Mouse (Mus musculus): ENCODE measurements at regions not wholly inside any gene's neighbourhood (a gene's known extent, or its start where the extent isn't known, plus 50 kb on each side); places are given as distances from the start of the nearest gene placed in this dataset.

DNA sequence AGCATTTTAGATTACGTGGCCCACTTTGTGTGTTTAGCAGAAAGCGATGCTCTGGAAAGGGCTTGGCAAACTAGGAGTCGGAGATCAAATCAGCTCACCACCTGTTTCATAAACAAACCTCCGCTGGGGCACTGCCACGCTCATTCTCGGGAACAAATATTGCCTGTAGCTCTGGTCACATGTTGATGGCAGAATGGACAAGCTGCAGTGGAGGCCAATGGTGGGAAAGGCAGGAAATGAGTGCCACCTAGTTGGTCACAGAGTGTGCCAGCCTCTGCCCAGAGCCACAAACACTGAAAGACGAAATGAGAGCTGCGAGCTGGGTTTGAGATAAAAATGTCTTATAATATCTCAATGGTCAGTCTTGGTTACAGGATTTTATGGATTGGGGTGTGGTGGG lies 259.2 kb upstream of the Csf3r start:
- no peak overlapping the region for H3K9ac ChIP-seq (ENCODE audit: low read length)
- H3K27me3 ChIP-seq (ENCODE audit: control insufficient read depth, insufficient read depth, low read length), result no peaks in the 10 kb centered on the region
- H3K4me3 ChIP-seq (replicated peaks; ENCODE audit: low read length), result no peak overlapping the region
- no peaks in the 10 kb centered on the region for H3K9me3 ChIP-seq (replicated peaks; ENCODE audit: control insufficient read depth, low read length)
- H3K27ac ChIP-seq (ENCODE audit: low read length), result no peak overlapping the region
- WGBS, result 65% methylated on average over 8 of the region's 8 CpGs
- no peaks in the 10 kb centered on the region for H3K4me1 ChIP-seq (ENCODE audit: control insufficient read depth, insufficient read depth, low read length)
- no peak for ATAC-seq (ENCODE audit: insufficient read depth, low FRiP score)
- no peak overlapping the region for H3K4me2 ChIP-seq (ENCODE audit: low read depth, low read length)
- no peaks in the 10 kb centered on the region for H3K36me3 ChIP-seq (ENCODE audit: control insufficient read depth, insufficient read depth, low read length)

GRCm38 (mm10) chr4:125777126-125777525 lies 247.2 kb upstream of the Csf3r start:
- H3K9ac ChIP-seq (ENCODE audit: low read length), result no peak overlapping the region
- H3K4me3 ChIP-seq (replicated peaks; ENCODE audit: low read length), result no peak overlapping the region
- no peak overlapping the region for H3K27ac ChIP-seq (ENCODE audit: low read length)
- ATAC-seq (ENCODE audit: insufficient read depth, low FRiP score), result no peak
- H3K27me3 ChIP-seq (ENCODE audit: control insufficient read depth, insufficient read depth, low read length), result no peaks in the 10 kb centered on the region; the same call in 1 of the 2 replicates
- no peaks in the 10 kb centered on the region for H3K9me3 ChIP-seq (replicated peaks; ENCODE audit: control insufficient read depth, low read length)
- no peaks in the 10 kb centered on the region for H3K36me3 ChIP-seq (ENCODE audit: control insufficient read depth, insufficient read depth, low read length)
- H3K4me1 ChIP-seq (ENCODE audit: control insufficient read depth, insufficient read depth, low read length), result no peaks in the 10 kb centered on the region
- H3K4me2 ChIP-seq (ENCODE audit: low read depth, low read length), result no peak overlapping the region
- 80% methylated on average over 4 of the region's 4 CpGs for WGBS

DNA sequence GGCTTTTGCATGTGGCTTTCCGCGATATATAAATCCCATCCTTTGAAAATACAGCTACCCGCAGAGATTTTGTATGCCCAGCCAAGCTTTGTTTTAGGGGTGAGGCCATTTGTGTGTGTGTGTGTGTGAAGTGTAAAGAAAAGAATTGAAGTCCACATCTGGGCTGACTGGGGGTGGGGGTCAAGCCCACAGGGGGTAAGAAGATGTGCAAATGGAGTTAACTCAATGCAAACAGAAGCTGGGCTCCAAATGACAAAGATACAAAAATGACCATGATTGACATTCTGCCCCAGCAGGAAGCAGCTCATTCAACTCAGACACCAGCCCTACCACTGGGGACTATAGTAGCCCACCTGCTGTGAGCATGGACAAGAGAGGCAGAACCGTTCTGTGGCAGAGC lies 244.2 kb upstream of the Csf3r start:
- H3K9me3 ChIP-seq (replicated peaks; ENCODE audit: control insufficient read depth, low read length), result no peaks in the 10 kb centered on the region
- WGBS, result 40% methylated on average over 4 of the region's 4 CpGs
- no peaks in the 10 kb centered on the region for H3K4me1 ChIP-seq (ENCODE audit: control insufficient read depth, insufficient read depth, low read length)
- no peak for ATAC-seq (ENCODE audit: insufficient read depth, low FRiP score)
- no peaks in the 10 kb centered on the region for H3K36me3 ChIP-seq (ENCODE audit: control insufficient read depth, insufficient read depth, low read length)
- H3K27ac ChIP-seq (ENCODE audit: low read length), result no peak overlapping the region
- H3K27me3 ChIP-seq (ENCODE audit: control insufficient read depth, insufficient read depth, low read length), result no peaks in the 10 kb centered on the region; the same call in 1 of the 2 replicates
- H3K4me3 ChIP-seq (replicated peaks; ENCODE audit: low read length), result no peak overlapping the region
- no peak overlapping the region for H3K4me2 ChIP-seq (ENCODE audit: low read depth, low read length)
- H3K9ac ChIP-seq (ENCODE audit: low read length), result no peak overlapping the region

DNA sequence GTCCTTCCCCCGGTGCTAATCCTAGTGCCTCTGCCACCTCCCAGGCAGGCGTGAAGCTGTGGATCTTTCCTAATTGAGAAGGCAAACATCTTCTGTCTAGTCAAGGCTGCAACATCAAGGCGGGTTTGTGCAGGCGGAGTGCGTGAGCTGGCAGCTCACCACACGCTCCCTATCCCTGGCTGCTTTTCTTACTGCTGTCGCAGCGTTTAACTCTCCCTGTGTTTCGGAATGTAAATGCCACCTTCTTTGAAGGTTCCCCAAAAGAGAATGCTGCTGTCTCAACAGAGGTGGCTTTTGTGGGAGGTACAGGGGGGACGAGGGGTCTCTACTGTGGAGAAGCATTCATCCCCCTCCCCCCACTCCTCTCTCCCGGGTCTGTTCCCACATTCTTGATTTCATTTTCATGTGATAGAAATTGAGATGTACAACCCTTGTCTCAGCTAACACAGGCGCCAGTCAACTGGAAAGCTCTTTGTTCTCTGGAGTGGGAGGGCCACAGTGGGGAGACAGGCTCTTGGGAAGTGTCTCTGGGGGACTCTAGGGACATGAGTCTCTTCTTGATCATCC lies 243.3 kb upstream of the Csf3r start:
- Histone ChIP-seq H3K27ac (ENCODE audit: low read length) (no peak overlapping the region), H3K36me3 (ENCODE audit: control insufficient read depth, insufficient read depth, low read length) (no peaks in the 10 kb centered on the region), H3K9ac (ENCODE audit: low read length) (no peak overlapping the region), H3K4me1 (ENCODE audit: control insufficient read depth, insufficient read depth, low read length) (no peaks in the 10 kb centered on the region), H3K9me3 (replicated peaks; ENCODE audit: control insufficient read depth, low read length) (no peaks in the 10 kb centered on the region), H3K4me2 (ENCODE audit: low read depth, low read length) (no peak overlapping the region), H3K27me3 (ENCODE audit: control insufficient read depth, insufficient read depth, low read length) (no peaks in the 10 kb centered on the region; the same call in 1 of the 2 replicates), H3K4me3 (replicated peaks; ENCODE audit: low read length) (no peak overlapping the region)
- WGBS, result 15% methylated on average over 12 of the region's 12 CpGs
- no peak for ATAC-seq (ENCODE audit: insufficient read depth, low FRiP score)

DNA sequence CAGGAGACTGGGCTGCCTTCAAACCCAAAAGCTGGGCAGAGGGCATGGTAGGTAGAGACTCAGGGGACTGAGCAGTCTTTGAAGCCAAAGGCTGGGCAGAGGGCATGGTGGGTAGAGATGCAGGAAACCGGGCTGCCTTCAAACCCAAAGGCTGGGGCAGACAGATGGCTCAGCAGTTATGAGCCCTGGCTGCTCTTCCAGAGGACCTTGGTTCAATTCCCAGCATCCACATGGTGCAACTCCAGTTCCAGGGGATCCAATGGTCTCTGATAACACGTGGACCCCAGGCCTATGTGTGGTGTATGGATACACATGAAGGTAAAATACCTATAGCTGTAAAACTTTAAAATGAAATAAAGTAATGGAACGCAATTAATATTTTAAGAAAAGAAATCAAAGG lies 242.0 kb upstream of the Csf3r start:
- no peak overlapping the region for H3K4me3 ChIP-seq (replicated peaks; ENCODE audit: low read length)
- 67% methylated on average over 3 of the region's 3 CpGs for WGBS
- H3K27ac ChIP-seq (ENCODE audit: low read length), result no peak overlapping the region
- H3K9ac ChIP-seq (ENCODE audit: low read length), result no peak overlapping the region
- H3K4me2 ChIP-seq (ENCODE audit: low read depth, low read length), result no peak overlapping the region
- H3K9me3 ChIP-seq (replicated peaks; ENCODE audit: control insufficient read depth, low read length), result no peaks in the 10 kb centered on the region
- no peaks in the 10 kb centered on the region; the same call in 1 of the 2 replicates for H3K27me3 ChIP-seq (ENCODE audit: control insufficient read depth, insufficient read depth, low read length)
- no peaks in the 10 kb centered on the region for H3K36me3 ChIP-seq (ENCODE audit: control insufficient read depth, insufficient read depth, low read length)
- no peaks in the 10 kb centered on the region for H3K4me1 ChIP-seq (ENCODE audit: control insufficient read depth, insufficient read depth, low read length)
- ATAC-seq (ENCODE audit: insufficient read depth, low FRiP score), result no peak

DNA sequence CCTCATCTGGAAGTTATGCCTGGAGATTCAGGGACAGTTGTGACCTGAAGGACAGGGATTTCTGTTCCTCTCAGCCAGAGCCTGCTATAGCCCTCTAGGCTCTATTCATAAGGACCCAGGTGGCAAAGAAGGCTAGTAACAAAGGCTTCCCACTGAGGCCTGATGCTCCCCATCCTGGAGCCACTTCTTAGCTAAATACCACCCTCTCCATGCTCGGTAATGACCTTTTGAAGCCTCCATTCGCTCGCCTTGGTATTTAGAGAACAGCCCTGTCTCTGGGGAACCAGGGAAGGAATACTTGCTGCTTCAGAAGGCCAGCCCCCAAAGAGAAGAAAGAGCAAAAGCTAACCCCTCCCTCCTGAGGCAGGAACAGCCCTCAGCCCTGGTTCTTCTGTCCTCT lies 238.3 kb upstream of the Csf3r start:
- no peak overlapping the region for H3K4me3 ChIP-seq (replicated peaks; ENCODE audit: low read length)
- H3K27me3 ChIP-seq (ENCODE audit: control insufficient read depth, insufficient read depth, low read length), result no peaks in the 10 kb centered on the region; the same call in 1 of the 2 replicates
- H3K9ac ChIP-seq (ENCODE audit: low read length), result no peak overlapping the region
- no peak overlapping the region for H3K4me2 ChIP-seq (ENCODE audit: low read depth, low read length)
- H3K4me1 ChIP-seq (ENCODE audit: control insufficient read depth, insufficient read depth, low read length), result no peaks in the 10 kb centered on the region
- 23% methylated on average over 3 of the region's 3 CpGs for WGBS
- no peaks in the 10 kb centered on the region for H3K36me3 ChIP-seq (ENCODE audit: control insufficient read depth, insufficient read depth, low read length)
- H3K27ac ChIP-seq (ENCODE audit: low read length), result no peak overlapping the region
- no peaks in the 10 kb centered on the region for H3K9me3 ChIP-seq (replicated peaks; ENCODE audit: control insufficient read depth, low read length)
- ATAC-seq (ENCODE audit: insufficient read depth, low FRiP score), result no peak

GRCm38 (mm10) chr4:125794679-125795078 lies 229.7 kb upstream of the Csf3r start:
- 66% methylated on average over 4 of the region's 4 CpGs for WGBS
- H3K4me3 ChIP-seq (replicated peaks; ENCODE audit: low read length), result no peak overlapping the region
- no peaks in the 10 kb centered on the region for H3K27me3 ChIP-seq (ENCODE audit: control insufficient read depth, insufficient read depth, low read length)
- no peak overlapping the region for H3K4me2 ChIP-seq (ENCODE audit: low read depth, low read length)
- no peak overlapping the region for H3K27ac ChIP-seq (ENCODE audit: low read length)
- no peaks in the 10 kb centered on the region for H3K9me3 ChIP-seq (replicated peaks; ENCODE audit: control insufficient read depth, low read length)
- no peak overlapping the region for H3K9ac ChIP-seq (ENCODE audit: low read length)
- H3K4me1 ChIP-seq (ENCODE audit: control insufficient read depth, insufficient read depth, low read length), result no peaks in the 10 kb centered on the region
- ATAC-seq (ENCODE audit: insufficient read depth, low FRiP score), result no peak
- H3K36me3 ChIP-seq (ENCODE audit: control insufficient read depth, insufficient read depth, low read length), result no peaks in the 10 kb centered on the region

DNA sequence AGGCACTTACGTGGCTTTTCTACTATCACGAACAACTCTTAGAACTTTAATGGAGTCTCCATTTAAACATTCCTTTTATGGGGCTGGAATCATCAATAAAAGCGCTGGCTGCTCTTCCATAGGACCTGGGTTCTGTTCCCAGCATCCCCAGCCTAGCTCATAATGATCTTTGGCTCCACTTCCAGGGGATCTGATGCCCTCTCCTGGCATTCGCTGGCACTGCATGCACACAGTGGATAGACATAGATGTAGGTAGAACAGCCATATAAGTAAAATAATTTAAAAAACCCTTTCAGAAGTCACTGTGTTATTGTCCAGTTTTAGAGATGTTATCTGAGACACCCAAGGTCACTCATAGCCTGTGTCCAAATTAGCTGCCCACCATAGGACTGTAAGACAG lies 216.4 kb upstream of the Csf3r start:
- ATAC-seq (ENCODE audit: insufficient read depth, low FRiP score), result no peak
- no peaks in the 10 kb centered on the region for H3K36me3 ChIP-seq (ENCODE audit: control insufficient read depth, insufficient read depth, low read length)
- H3K4me1 ChIP-seq (ENCODE audit: control insufficient read depth, insufficient read depth, low read length), result no peaks in the 10 kb centered on the region
- no peak overlapping the region for H3K4me2 ChIP-seq (ENCODE audit: low read depth, low read length)
- H3K27ac ChIP-seq (ENCODE audit: low read length), result no peak overlapping the region
- H3K9ac ChIP-seq (ENCODE audit: low read length), result no peak overlapping the region
- H3K9me3 ChIP-seq (replicated peaks; ENCODE audit: control insufficient read depth, low read length), result no peaks in the 10 kb centered on the region
- WGBS, result 89% methylated on average over 4 of the region's 4 CpGs
- no peak overlapping the region for H3K4me3 ChIP-seq (replicated peaks; ENCODE audit: low read length)
- no peaks in the 10 kb centered on the region for H3K27me3 ChIP-seq (ENCODE audit: control insufficient read depth, insufficient read depth, low read length)

DNA sequence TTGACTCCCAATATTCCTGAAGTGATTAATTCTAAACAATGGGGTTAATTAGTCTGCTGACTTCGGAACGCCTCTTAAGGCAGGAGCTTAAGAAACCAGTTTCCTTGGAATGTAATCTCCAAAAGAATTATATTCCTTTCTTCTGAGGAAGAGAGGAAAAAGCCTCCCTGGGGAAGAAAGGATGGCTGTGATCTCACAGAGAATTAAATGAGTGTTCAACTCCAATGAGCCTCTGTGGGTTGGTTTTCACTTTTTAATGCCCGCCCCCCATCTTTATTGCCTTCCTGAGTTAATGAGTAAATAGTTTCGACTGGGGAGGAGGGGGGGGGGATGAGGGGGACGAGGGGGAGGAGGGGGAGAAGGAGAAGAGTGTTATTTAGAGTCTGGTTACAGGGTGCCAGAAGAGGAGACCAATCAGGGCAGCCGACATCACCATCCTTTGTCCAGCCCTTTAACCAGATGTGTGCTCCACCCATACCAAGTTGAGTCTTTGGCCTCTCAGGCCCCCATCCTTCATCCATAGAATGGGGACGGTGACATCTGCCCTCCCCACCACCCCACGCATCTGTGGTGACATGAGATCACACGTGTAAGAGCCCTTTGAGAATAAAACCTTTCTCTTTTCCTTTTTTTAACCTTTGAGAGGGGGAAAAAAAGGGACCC lies 214.8 kb upstream of the Csf3r start:
- Histone ChIP-seq H3K27me3 (ENCODE audit: control insufficient read depth, insufficient read depth, low read length) (no peaks in the 10 kb centered on the region), H3K9ac (ENCODE audit: low read length) (no peak overlapping the region), H3K9me3 (replicated peaks; ENCODE audit: control insufficient read depth, low read length) (no peaks in the 10 kb centered on the region), H3K4me3 (replicated peaks; ENCODE audit: low read length) (no peak overlapping the region), H3K36me3 (ENCODE audit: control insufficient read depth, insufficient read depth, low read length) (no peaks in the 10 kb centered on the region), H3K4me1 (ENCODE audit: control insufficient read depth, insufficient read depth, low read length) (no peaks in the 10 kb centered on the region), H3K27ac (ENCODE audit: low read length) (no peak overlapping the region), H3K4me2 (ENCODE audit: low read depth, low read length) (no peak overlapping the region)
- ATAC-seq (ENCODE audit: insufficient read depth, low FRiP score), result no peak
- WGBS, result 17% methylated on average over 9 of the region's 9 CpGs

All from stomach, embryonic 16.5 days (tissue).